Mouse (Mus musculus) heart, adult 8-10 months (tissue): Measurements from ENCODE around the gene Top3a. TPM values are rescaled to one million over a fixed set of nuclear protein-coding genes. Genes with fewer than 3 reads are reported as not detected.

Experiments used
- microRNA-seq: library from miRNA; unstranded; fragments of <30 nt; microRNA quantifications from one replicate; pipeline ENCODE4 v1.2.0, GENCODE M21; 2022
- total RNA-seq, 4 experiments: library from RNA; stranded (reverse); gene quantifications; 2 replicates each; pipeline ENCODE4 v1.2.4; 2022

The Top3a gene
- total RNA-seq, 4 experiments from 2014 or later: 3.9 to 6.1 (median 4.8) TPM

Small RNA genes within 50 kb of the gene (microRNA-seq; reads per million reads assigned to microRNA genes)
- 2.8 reads per million, percentile 1 among the genes with 10 or more reads in this experiment for gene Mir5100

Other genes starting within 250 kb of the Top3a start
- gene Alkbh5, start 241.0 kb downstream of the Top3a start, total RNA-seq: 10 to 100 TPM; 81.3 to 88.8 (median 82.6) TPM
- 10 to 100 TPM; 11.0 to 14.5 (median 11.9) TPM for gene Llgl1, start 77.6 kb downstream of the Top3a start, total RNA-seq
- gene Flii, start 50.1 kb downstream of the Top3a start, total RNA-seq: 100 to 1,000 TPM; 124 to 147 (median 134) TPM
- 10 to 100 TPM; 37.3 to 51.5 (median 39.8) TPM for gene Mief2, start 49.0 kb downstream of the Top3a start, total RNA-seq
- gene Smcr8, start 159 bp upstream of the Top3a start, total RNA-seq: 10 to 100 TPM; 14.0 to 18.0 (median 15.8) TPM
- gene Shmt1, start 34.4 kb upstream of the Top3a start, total RNA-seq: 10 to 100 TPM in 2 of 4 experiments, 1 to 10 TPM in 2; 6.4 to 16.4 (median 10.4) TPM
- gene Dhrs7b, start 53.3 kb upstream of the Top3a start, total RNA-seq: 10 to 100 TPM; 19.9 to 23.9 (median 21.3) TPM
- 10 to 100 TPM; 29.8 to 35.3 (median 31.1) TPM for gene Tmem11, start 101.9 kb upstream of the Top3a start, total RNA-seq
- 10 to 100 TPM in 2 of 4 experiments, 1 to 10 TPM in 2; 8.6 to 15.0 (median 11.0) TPM for gene Natd1, start 137.4 kb upstream of the Top3a start, total RNA-seq
- gene Map2k3, start 154.7 kb upstream of the Top3a start, total RNA-seq: 10 to 100 TPM; 74.6 to 80.8 (median 77.0) TPM
- 10 to 100 TPM; 23.1 to 32.7 (median 25.0) TPM for gene Kcnj12, start 245.2 kb upstream of the Top3a start, total RNA-seq